Mouse (Mus musculus) MEL (cell line): ENCODE results near the gene Mtf2. TPM values are rescaled to one million over a fixed set of nuclear protein-coding genes. Genes with fewer than 3 reads are reported as not detected.
"Not testable (repeated sequence)": the region's sequence is repeated elsewhere in the genome, so short reads cannot be mapped to it uniquely, and the experiment has no call there.

Source experiments
- DNase-seq: peaks from one replicate; pipeline ENCODE4 v3.0.0; 2011; ENCODE audit warnings: low read depth, low spot score
- H3K27ac ChIP-seq: 2 replicates; pipeline ENCODE4 v1.5.1; 2012; ENCODE audit warnings: low read depth, mild to moderate bottlenecking, control low read depth, low read length, moderate library complexity; ENCODE audit not compliant: control insufficient read depth
- H3K27me3 ChIP-seq, 2 experiments: fragments of 150-350 bp in 1 of 2; sonication (generic) in 1 of 2; 2 replicates each; pipeline ENCODE4 v1.6.1; 2012; ENCODE audit warnings: low read length in 2 of 2, mild to moderate bottlenecking in 2 of 2, improper control_type of control experiment in 1 of 2, moderate library complexity in 1 of 2; ENCODE audit not compliant: insufficient read depth in 2 of 2, control insufficient read depth in 1 of 2
- H3K36me3 ChIP-seq, 2 experiments: 2 replicates each; pipeline ENCODE4 v1.6.1; 2012 to 2014; ENCODE audit warnings: low read length in 2 of 2, improper control_type of control experiment in 1 of 2, inconsistent platforms in 1 of 2, mild to moderate bottlenecking in 1 of 2; ENCODE audit not compliant: insufficient read depth in 2 of 2, control insufficient read depth in 1 of 2
- H3K4me1 ChIP-seq, 2 experiments: fragments of 150-350 bp in 1 of 2; sonication (generic) in 1 of 2; 2 replicates each; pipeline ENCODE4 v1.6.1; 2012; ENCODE audit warnings: low read length in 2 of 2, improper control_type of control experiment in 1 of 2, mild to moderate bottlenecking in 1 of 2; ENCODE audit not compliant: insufficient read depth in 2 of 2, control insufficient read depth in 1 of 2
- H3K4me3 ChIP-seq, 2 experiments: fragments of 150-350 bp in 1 of 2; sonication (generic) in 1 of 2; 2 replicates each; pipeline ENCODE4 v1.5.1; 2012; ENCODE audit warnings: low read depth in 2 of 2, low read length in 2 of 2, mild to moderate bottlenecking in 2 of 2, moderate library complexity in 2 of 2, control low read depth in 1 of 2, improper control_type of control experiment in 1 of 2; ENCODE audit not compliant: control insufficient read depth in 1 of 2, insufficient read depth in 1 of 2
- H3K79me2 ChIP-seq: 2 replicates; pipeline ENCODE4 v1.6.1; 2012; ENCODE audit warnings: mild to moderate bottlenecking, low read length, moderate library complexity; ENCODE audit not compliant: control insufficient read depth, poor library complexity, insufficient read depth
- H3K9ac ChIP-seq: 2 replicates; pipeline ENCODE4 v1.6.1; 2012; ENCODE audit warnings: low read depth, mild to moderate bottlenecking, control low read depth, low read length, moderate library complexity; ENCODE audit not compliant: control insufficient read depth, poor library complexity, severe bottlenecking
- H3K9me3 ChIP-seq: fragments of 150-350 bp; sonication (generic); replicated peaks from 2 replicates; pipeline ENCODE4 v1.6.1; 2012; ENCODE audit warnings: mild to moderate bottlenecking, low read length, improper control_type of control experiment, moderate library complexity; ENCODE audit not compliant: insufficient read depth
- CTCF ChIP-seq, 3 experiments: IDR thresholded peaks in 2 of 3; conservative IDR thresholded peaks in 1 of 3; 2 replicates each; pipeline ENCODE4 v1.5.1; 2011 to 2012; ENCODE audit warnings: low read length in 3 of 3, low read depth in 2 of 3, mild to moderate bottlenecking in 2 of 3, improper control_type of control experiment in 1 of 3, inconsistent platforms in 1 of 3, mixed read lengths in 1 of 3, moderate library complexity in 1 of 3; ENCODE audit not compliant: control insufficient read depth in 1 of 3, insufficient read depth in 1 of 3, poor library complexity in 1 of 3, severe bottlenecking in 1 of 3
- ETS1 ChIP-seq: IDR thresholded peaks from 2 replicates; pipeline ENCODE4 v1.6.1; 2012; ENCODE audit warnings: low read depth, mild to moderate bottlenecking, inconsistent platforms, low read length, improper control_type of control experiment, moderate library complexity
- GATA1 ChIP-seq: IDR thresholded peaks from 2 replicates; pipeline ENCODE4 v1.6.1; 2011; ENCODE audit warnings: low read depth, low read length, improper control_type of control experiment
- JUND ChIP-seq: IDR thresholded peaks from 2 replicates; pipeline ENCODE4 v1.6.1; 2011; ENCODE audit warnings: low read depth, mild to moderate bottlenecking, improper control_type of control experiment, low read length
- MYC ChIP-seq: IDR thresholded peaks from 2 replicates; pipeline ENCODE4 v1.6.1; 2011; ENCODE audit warnings: low read depth, mild to moderate bottlenecking, low read length, improper control_type of control experiment, moderate library complexity
- POLR2AphosphoS5 ChIP-seq: IDR thresholded peaks from 2 replicates; pipeline ENCODE4 v1.6.1; 2012; ENCODE audit warnings: low read depth, borderline replicate concordance, mild to moderate bottlenecking, inconsistent platforms, low read length, moderate library complexity, mixed read lengths
- RAD21 ChIP-seq: IDR thresholded peaks from 2 replicates; pipeline ENCODE4 v1.6.1; 2011; ENCODE audit warnings: mild to moderate bottlenecking, low read depth, low read length, improper control_type of control experiment
- TBP ChIP-seq: IDR thresholded peaks from 2 replicates; pipeline ENCODE4 v1.8.0; 2011; ENCODE audit warnings: low read depth, low read length, improper control_type of control experiment
- USF2 ChIP-seq, 2 experiments: IDR thresholded peaks; 2 replicates each; pipeline ENCODE4 v1.6.1; 2011 to 2012; ENCODE audit warnings: improper control_type of control experiment in 2 of 2, low read length in 2 of 2, borderline replicate concordance in 1 of 2, inconsistent platforms in 1 of 2, low read depth in 1 of 2, mild to moderate bottlenecking in 1 of 2; ENCODE audit not compliant: insufficient read depth in 1 of 2
- polyA plus RNA-seq, 2 experiments: library from polyadenylated mRNA; stranded (reverse) in 1 of 2; unstranded in 1 of 2; fragments of >175 nt in 1 of 2; fragments of >200 nt in 1 of 2; gene quantifications; 2 replicates each; pipeline versions ENCODE4 v1.2.1 to v1.2.4; 2012; ENCODE audit warnings: low replicate concordance in 2 of 2, low read depth in 1 of 2; ENCODE audit not compliant: insufficient read length in 2 of 2, insufficient read depth in 1 of 2, missing spikeins in 1 of 2
- total RNA-seq: library from RNA; depleted of rRNA; stranded (reverse); fragments of 300-350 nt; gene quantifications from 2 replicates; pipeline ENCODE4 v1.2.3, GENCODE M21; 2012

Gene Mtf2
- total and polyA plus RNA-seq, 3 experiments: 69.9 to 263 (median 99.7) TPM

DNA sequence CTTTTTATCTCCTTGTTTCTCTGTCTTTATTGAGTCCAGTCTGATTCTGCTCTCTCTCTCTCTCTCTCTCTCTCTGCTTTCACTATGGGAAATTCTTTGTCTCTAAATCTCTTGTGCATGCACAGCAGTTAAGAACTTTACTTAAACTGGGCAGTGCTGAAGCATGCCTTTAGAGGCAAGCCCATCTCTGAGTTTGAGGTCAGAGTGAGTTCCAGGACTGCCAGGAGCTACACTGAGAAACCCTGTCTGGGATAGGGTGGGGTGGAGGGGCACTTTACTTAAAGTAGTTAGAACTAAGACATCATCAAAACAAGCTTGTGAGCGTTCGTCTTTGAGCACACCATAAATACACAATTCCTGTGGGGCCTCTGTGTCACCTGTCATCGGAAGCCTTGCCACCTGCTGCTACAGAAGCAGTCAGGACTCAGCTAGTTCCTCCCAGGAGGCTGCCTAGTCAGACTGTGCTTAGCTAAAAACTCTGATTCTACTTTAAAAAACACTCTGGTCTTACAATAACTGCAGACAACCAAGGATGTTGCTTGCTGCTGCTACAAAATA, 15.7 kb upstream of the Mtf2 start:
- Histone ChIP-seq H3K27me3 (no peaks in the 10 kb centered on the region), H3K9me3 (no peaks in the 10 kb centered on the region), H3K4me1 (no peaks in the 10 kb centered on the region; a peak in 1 of 4 replicates), H3K79me2 (no peaks in the 10 kb centered on the region), H3K36me3 (no peaks in the 10 kb centered on the region), H3K9ac (no peak overlapping the region), H3K27ac (no peak overlapping the region), H3K4me3 (no peak overlapping the region)
- DNase-seq: no peak
- TF ChIP-seq GATA1: no peak
- TF ChIP-seq JUND: no peak
- no peak for TF ChIP-seq MYC
- TF ChIP-seq, all 39 proteins: peak for 0

DNA sequence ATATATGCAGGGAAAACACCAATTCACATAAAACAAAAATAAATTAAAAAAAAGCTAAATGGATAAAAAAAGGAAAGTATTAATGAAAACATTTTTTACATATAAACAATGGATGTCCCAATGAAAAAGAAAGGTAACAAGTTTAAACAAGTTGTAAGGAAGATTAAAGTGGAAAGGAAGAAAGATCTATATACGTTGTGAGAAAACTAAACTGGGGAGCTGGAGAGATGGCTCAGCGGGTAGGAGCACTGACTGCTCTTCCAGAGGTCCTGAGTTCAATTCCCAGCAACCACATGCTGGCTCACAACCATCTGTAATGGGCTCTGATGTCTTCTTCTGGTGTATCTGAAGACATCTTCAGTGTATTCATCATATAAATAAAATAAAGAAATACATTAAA, 14.4 kb upstream of the Mtf2 start:
- TF ChIP-seq TBP (peak; percentile 73), POLR2AphosphoS5 (no peak)
- H3K79me2 ChIP-seq: no peaks in the 10 kb centered on the region
- H3K36me3 ChIP-seq: no peaks in the 10 kb centered on the region
- no peaks in the 10 kb centered on the region for H3K9me3 ChIP-seq
- DNase-seq: no peak
- no peak overlapping the region for H3K9ac ChIP-seq
- no peak overlapping the region for H3K4me3 ChIP-seq
- no peaks in the 10 kb centered on the region for H3K27me3 ChIP-seq
- H3K4me1 ChIP-seq: no peaks in the 10 kb centered on the region; a peak in 1 of 4 replicates
- no peak overlapping the region for H3K27ac ChIP-seq

- not testable (repeated sequence) for H3K9me3 ChIP-seq, DNase-seq, H3K36me3 ChIP-seq, H3K4me3 ChIP-seq, H3K9ac ChIP-seq, H3K79me2 ChIP-seq, H3K27me3 ChIP-seq, H3K4me1 ChIP-seq, H3K27ac ChIP-seq
Measured at GRCm38 (mm10) chr5:108051727-108052126, 13.7 kb upstream of the Mtf2 start.

DNA sequence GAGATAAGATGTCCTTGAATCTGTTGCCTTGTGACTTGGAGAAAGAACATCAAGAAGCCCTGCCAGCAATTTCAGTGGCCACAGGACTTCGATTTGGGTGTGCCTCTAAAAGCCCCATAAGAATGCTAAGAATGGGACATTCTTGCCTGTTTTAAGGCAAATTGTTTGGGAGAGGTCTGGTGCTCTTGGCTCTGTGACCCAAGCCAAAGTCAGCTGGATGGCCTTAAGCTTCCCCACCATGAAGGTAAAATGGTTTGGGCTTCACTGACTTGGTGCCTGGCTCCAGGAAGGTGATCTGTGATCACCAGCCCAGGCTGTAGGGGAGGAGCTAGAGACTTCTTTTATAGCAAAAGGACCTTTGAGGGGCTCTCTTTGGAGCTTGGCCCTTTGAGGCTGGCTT, 13.3 kb upstream of the Mtf2 start:
- Histone ChIP-seq H3K9me3 (no peaks in the 10 kb centered on the region), H3K79me2 (no peaks in the 10 kb centered on the region), H3K27me3 (no peaks in the 10 kb centered on the region), H3K4me3 (no peak overlapping the region), H3K27ac (no peak overlapping the region), H3K9ac (no peak overlapping the region), H3K36me3 (no peaks in the 10 kb centered on the region), H3K4me1 (no peaks in the 10 kb centered on the region; a peak in 1 of 4 replicates)
- TF ChIP-seq CTCF (IDR thresholded peaks at IDR 0.05 in 2 of 3, conservative IDR thresholded peaks at IDR 0.05 in 1 of 3; ENCODE audit: control insufficient read depth in 1 of 3, insufficient read depth in 1 of 3, low read depth in 2 of 3, low read length in 3 of 3, poor library complexity in 1 of 3, severe bottlenecking in 1 of 3) (no peak), MYC (no peak), ETS1 (no peak), USF2 (IDR thresholded peaks at IDR 0.05; ENCODE audit: borderline replicate concordance in 1 of 2, insufficient read depth in 1 of 2, low read depth in 1 of 2, low read length in 2 of 2) (no peak), RAD21 (no peak)
- DNase-seq: no peak
